Mouse (Mus musculus) myocyte (in vitro differentiated cells): ENCODE measurements at regions not wholly inside any gene's neighbourhood (a gene's known extent, or its start where the extent isn't known, plus 50 kb on each side); places are given as distances from the start of the nearest gene placed in this dataset.

Experiments
- CEBPB ChIP-seq: IDR thresholded peaks from 2 replicates; pipeline ENCODE4 v1.6.1; 2011; ENCODE audit warnings: mild to moderate bottlenecking, moderate library complexity; ENCODE audit not compliant: poor library complexity, insufficient read depth, severe bottlenecking
- POLR2A ChIP-seq: IDR thresholded peaks from one replicate; pipeline ENCODE4 v1.6.1; 2011; ENCODE audit warnings: low read depth, mild to moderate bottlenecking, control low read depth, moderate library complexity; ENCODE audit not compliant: insufficient read length
- SRF ChIP-seq: IDR thresholded peaks from one replicate; pipeline ENCODE4 v1.6.1; 2011; ENCODE audit warnings: low read depth; ENCODE audit not compliant: control insufficient read depth, insufficient read length

DNA sequence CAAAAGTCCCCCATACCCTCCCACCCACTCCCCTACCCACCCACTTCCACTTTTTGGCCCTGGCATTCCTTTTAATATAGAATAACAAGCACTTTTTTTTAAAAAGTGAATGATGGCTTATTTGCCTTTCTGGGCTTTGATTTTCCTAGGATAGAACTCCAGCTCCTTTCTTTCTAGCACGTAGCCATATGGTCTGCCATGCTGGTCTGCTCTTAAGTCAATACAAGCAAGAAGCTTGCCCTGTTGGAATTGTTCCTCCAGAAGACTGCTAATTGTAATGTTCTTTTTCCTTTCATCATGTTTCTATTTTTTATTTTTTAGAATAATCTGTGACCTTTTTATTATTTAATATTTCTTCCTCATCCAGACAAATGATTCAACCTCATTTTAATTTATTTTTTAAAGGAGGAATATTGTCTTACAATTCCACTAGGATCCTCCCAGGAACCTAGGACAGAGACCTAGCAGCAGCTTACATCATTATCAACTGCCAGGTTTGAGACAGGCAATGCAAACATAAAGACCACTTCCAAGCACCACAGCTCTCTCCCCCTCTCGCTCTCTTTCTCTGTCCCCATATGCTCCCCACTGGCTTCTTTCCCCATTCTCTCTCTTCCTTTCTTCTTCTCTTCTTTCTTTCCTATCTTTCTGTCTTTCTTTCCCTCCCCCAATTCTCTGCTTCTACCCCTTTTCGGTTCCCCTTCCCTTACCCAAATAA, 558.9 kb downstream of the Otol1 start:
- TF ChIP-seq CEBPB: no peak
- no peak for TF ChIP-seq POLR2A
- no peak for TF ChIP-seq SRF
